Mouse (Mus musculus) spleen, postnatal 14 days (tissue): Measurements from ENCODE around the gene Add1.

ENCODE experiments used
- DNase-seq, 2 experiments: peaks; one replicate each; pipeline ENCODE4 v3.0.0; 2021 to 2022; ENCODE audit warnings: low spot score in 2 of 2

Add1 gene

DNA sequence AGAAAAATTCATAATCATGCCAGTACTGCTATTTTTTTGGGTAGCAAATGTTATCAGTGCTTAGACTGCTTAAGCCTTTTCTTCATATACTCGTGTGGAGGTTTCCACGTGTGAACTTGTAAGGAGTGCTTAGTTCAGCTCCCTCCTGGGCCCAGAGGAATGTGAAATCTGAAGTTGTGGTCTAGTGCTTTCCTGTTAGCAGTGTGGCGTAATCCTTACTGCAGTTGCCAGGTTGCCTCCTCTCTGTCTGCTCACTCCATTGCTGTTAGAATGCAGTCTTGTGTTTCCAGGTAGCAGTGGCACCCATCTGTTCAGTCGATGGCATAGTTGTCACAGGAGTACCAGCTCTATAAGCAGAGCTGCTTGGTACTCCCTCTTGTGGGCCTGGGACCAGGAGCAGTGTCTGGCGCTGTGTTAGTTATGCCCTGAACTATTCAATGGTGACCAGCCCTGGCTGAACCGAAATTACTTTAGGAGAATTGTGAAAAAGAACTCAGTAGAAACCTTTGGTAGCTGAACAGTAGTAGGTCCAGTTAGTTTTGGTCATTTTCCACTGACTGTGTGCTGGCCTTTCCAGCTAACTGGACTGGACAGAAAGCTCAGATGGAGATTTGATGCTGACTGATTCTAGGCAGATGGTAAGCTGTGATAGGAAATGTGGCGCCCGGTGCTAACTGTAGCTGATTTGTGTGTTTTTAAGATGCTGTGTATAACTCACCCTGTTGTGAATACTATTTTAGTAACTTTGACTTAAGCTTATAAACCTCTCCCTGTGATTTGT, 33.8 kb downstream of the Add1 start:
- DNase-seq, result no peak

DNA sequence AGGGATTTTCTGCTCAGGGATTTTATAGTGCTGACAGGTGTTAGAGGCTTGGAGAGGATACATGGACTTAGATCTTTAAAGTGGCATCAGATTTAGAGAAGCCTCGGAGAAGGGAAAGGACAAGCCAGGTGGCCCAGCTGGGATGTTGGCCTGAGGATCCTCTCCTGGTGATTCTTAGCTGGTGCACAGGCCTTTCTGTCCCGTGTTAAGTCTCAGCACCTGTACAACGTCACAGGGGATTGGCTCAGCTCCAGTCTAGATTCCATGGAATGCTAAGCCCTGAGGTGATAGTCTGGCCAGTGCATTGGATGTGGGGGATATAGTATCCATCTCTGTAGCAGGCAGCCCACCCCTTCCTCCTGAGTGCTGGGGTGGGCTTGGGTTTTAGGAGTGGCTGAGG, 34.8 kb downstream of the Add1 start:
- DNase-seq, result no peak

DNA sequence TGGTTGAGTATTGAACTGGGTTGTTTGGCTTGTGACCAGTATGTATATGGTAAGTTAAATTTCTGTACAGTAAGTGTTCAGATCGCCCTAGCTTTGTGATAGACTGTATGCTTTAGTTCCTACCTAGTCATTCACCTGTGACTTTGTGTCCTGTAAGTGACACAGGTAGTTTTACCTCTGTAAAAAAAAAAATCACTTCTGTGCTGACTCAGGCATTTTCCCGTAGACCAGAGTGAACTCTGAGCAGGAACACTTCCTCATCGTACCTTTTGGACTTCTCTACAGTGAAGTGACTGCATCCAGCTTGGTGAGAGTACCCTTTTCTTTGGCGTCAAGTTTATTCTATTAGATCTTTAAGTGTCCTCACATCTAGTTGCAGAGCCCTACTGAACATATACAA, 36.5 kb downstream of the Add1 start:
- DNase-seq, result no peak

DNA sequence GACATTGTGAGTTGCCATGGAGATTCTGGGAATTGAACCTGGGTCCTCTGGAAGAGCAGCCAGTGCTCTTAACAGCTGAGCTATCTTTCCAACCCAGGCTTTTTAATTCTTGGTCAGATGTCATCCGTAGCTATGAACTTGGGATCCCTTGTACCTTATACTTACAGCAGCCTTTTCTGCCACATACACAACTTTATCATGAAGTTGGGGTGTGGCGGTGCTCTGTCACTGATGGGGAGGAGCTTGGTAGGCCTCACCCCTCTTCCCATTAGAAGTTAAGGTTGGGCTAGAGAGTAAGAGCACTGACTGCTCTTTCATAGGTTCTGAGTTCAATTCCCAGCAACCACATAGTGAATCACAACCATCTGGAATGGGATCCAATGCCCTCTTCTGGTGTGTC, 59.5 kb downstream of the Add1 start:
- peak in 1 of 2 experiments; percentile 12 for DNase-seq

DNA sequence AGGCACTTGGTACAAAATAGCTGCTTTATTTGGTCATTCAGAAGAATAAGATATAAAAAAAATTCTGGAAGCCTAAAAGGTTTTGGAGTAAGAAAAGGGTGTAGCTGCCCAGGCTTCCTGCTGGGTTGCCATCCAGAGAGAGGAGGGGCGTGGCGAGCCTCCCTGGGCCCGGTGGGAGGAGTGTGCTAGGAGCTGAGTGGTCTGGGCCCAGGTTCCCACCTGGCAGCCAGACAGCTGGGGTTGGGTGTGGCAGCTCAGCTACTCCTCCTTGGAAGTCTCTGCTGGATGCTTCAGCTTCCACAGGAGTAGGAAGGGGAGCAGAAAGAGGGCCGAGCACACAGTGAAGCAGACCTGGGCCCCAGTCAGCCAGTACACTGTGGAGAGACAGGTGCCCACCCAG, 60.2 kb downstream of the Add1 start:
- no peak for DNase-seq

DNA sequence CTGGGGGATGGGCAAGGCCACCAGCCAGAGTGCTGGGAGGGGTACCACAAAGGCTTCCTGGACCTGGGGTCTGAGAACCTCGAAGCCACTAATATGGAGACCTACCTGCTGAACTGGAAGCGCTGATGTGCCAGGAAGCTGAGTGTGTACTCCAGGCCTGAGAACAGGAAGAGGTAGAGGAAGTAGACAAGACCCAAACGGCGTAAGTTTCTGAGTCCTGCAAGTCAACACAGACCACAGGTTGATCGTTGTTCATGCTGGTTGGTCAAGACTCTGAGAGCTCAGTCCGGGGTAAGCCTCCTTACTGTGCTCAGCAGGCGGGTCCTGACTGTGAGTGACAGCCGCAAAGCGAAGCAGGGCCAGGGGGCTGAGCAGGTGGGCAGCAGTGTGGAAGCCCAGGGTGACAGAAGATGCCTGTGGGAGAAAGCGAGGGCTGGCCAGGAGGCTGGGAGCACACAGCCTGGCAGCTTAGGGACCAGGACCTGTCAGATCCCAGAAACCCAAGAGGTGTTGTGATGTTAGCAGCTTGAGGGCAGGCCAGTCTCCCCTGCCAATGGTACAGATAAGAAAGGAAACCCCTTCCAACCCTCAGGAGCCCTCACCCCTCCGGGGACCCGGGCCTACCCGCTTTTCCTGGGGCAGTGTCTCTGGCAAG, 61.4 kb downstream of the Add1 start:
- peak in 1 of 2 experiments; percentile 12 for DNase-seq

DNA sequence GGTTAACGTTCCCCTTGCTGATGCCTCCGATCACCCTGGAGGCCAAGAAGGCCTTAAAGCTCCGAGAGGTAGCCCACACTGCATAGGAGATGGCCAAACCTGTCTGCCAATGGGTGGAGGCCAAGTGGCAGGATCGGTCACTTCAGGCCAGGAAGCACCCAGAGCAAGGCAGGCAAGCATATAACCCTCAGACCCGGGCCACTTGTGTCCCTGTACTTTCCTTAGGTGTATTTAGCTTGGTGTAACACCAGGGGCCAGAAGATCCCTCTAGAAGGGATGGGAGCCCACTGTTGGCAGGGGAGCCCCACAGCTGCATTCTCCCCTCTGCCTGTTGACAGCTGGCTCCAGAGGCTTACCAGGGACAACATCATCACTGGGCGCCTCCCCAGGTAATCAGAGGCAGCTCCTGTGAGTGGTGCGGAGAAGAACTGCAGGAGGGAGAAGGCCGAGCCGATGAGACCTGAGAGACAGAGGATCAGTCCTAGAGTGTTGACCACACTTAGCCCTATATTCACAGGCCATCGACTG, 62.3 kb downstream of the Add1 start:
- DNase-seq, result no peak

DNA sequence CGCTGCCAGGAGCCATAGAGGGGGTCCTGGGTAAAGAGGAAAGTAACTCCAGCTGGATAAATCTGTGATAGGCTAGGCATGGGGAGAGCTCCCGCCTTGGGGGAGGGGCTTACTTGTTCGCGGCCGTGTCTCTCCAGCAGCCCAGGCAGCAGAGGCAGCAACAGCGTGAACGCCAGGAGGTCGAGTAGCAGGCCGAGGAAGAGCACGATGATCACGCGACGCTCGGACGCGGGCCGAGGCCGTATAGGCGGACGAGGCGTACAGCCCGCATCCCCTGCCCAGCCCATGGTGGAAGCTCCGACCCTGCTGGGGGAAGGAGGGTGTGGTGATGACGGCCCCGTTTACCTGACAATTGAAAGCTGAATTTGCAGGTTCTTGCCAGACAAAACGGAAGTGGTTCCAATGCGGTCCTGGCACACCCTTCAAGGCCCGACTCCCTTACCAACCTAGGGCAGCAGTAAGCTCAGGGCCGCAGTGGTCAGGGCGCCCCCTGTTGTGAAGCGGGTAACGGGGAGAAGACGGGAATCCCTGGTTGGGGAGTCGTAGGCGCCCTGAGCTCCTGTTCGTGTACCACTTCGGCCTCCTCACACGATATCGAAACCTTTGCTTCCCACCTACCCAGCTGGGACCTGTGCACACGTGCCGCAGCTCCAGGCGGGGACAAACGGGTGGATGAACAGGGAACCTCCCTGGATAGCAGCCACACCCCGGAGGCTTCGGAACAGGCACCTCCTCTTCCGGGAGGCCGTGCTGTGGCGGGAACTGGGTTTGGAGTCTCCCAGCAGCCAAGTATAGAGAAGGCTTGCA, 63.2 kb downstream of the Add1 start, which contains the start of gene Mfsd10:
TSS of gene Mfsd10 (minus strand) at position 732 of the 807 bp plus-strand sequence.
- peak; percentile 47 to 61 for DNase-seq

DNA sequence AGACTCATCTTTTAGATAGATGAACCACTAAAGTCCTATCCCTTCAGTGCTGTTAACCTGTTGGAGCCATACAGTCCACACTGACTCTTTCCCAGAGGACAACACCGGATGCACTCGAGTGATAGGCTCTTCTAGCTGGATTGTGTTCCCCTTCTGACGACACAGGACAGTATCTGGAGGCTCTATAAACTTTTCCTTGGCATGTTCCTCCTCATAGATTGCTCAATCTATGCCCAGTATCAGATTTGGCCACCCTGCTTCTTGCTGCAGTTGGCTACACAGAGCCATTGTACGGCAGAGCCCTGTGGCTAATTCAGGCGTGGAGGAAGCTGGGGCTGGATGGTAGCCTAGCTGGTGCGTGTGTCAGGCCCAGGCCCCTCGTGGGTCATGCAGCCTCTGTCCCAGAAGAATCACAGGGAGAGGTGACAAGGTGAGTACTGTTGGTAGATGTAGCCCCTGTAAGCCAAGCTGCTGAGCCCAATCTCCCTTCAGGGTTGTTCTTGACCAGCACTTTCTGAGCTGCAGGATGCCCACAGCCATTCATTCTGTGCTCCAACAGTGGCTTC, 64.2 kb downstream of the Add1 start:
- DNase-seq, result no peak

DNA sequence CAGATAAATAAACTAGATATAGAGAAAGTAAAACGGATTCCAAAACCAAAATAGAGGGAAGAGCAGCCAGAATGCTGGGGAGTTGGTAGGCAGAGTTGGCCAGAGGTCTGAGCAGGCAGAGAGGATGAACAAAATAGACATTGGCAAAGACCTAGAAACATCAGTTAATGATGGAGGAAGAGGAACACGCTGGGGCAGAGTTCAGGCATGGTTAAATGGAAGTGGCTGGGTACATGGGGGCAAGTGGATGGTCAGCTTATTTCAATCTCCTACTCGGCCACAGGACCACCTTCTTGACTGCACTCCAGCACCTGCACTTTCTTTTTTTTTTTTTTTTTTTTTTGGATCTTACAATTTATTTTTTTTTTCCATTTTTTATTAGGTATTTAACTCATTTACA, 68.5 kb downstream of the Add1 start:
- DNase-seq, result no peak

DNA sequence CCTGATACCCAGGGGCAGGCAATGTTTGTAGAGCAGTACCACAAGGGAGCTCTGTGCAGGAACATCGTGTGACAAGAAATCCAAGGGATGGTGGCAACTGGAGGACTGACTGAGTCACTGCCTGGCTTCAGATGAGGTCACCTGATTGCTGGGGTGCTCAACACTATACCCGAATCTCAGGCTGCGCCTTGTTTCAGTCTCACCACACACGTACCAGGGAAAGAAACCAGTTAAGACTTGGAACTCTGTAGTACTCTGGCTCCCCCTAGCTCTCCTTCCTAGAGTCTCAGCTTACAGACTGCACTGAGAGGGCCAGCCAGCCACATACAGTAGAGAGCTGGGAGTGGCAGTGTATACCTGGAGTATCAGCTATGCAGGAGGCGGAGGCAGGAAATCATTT, 69.5 kb downstream of the Add1 start:
- peak in 1 of 2 experiments; percentile 39 for DNase-seq

DNA sequence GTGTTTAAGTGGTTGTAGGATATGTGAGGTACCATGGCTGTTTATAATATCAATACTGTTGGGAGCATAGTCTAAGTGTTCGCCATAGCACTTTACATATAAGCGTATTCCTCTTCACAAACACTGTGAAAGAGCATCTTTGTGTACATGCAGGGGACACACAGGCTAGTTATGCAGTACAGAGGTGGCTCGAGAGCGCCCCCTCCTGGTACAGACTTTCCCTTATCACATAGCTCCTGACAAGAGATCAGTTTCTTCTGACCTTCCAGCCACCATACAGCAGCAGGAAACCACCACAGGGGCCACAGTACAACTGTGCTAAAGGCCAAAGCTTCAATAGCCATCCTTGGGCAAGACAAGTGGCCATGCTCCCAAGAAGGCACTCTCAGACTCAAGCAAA, 74.1 kb downstream of the Add1 start:
- DNase-seq, result peak; percentile 47 to 77

DNA sequence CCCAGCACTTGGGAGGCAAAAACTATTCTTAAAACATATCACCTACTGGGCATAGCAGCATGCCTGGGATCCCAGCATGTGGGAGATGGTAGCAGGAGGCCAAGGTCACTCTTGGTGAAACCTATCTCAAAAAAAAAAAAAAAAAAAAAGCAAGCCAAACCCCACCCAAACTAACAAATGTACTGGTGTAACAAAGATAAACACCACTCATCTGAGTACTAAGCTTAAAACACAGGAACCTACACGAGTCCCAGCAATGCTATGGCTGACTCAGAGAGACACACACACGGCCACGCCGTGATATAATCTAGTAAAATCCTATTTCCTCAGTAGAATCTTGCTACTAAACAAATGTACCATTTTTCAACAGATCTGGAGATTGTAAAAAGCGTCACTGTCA, 79.5 kb downstream of the Add1 start:
- DNase-seq, result no peak

DNA sequence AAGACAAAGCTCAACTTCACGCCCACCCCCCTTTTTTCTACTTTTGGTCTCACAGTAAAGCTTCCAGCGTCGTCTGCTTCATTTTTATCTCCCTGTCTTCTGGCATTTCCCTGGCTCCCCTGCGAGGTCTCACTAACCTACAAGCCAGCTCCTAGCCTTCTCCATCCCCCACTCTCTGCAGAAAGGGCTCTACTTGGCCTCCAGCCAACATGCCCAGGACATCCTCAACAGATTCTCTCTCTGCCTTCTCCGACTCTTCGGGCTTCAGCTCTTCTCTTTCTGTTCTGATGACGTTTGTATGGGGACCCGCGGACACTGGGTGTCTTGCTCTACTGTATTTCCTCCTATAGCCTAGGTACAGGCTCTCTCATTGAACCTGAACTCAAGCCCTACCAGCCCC, 81.4 kb downstream of the Add1 start:
- DNase-seq, result no peak

DNA sequence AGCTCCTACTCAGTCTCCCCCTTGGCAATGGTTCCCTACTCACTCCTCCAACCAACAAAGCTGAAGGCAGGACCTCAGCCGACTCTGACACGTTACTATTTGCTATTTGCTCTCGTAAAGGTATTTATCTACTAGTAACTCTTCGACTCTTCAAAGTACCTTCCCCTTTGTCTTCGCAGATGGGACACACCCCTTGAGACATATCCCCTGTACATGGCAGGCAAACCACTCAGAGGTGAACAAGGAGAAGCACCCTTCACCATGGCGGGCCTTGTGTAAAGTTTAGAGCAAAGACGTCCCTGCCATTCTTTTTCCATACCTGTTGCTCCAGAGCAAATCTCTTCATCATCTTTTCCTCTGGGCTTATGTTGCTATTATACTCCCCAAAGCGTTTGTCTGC, 84.1 kb downstream of the Add1 start:
- DNase-seq, result no peak

DNA sequence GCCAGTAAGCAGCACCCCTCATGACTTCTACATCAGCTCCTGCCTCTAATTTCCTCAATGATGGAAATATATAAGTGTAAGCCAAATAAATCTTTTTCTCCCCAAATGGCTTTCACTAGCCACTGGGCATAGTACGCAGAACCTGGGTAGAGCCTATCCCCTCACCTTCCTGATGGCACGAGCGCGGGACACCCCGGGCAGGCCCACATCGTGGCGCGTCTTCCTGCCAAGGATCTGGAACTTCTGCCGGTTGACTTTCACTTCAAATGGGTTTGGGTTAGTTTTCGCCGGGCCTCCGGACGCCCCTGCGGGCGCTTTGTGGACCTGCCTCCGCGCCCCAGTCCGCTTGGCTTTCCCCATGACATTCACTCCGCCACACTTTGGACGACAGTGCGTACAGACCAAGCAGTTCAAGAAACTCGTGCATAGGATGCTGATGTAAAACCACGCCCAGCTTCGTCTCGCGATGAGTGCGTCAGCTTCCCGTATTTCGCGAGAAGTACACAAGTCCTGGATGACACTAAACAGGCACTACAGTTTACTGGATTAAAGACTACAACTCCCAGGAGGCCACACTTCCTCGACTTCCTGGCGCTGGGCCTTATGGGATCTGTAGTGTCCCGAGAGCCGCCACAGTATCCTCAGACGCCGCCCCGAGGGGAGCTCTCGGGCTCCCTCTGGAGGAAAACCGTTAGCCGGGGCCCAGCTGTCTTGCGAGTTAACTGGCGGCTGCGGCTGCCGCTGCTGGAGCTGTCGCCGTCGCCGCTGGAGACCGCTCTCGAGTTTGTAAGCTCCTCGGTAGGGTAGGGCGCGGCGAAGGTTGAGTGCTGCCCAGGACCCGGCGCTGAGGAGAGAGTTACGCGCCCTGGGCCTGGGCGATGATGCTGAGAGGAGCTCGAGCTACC, 86.5 kb downstream of the Add1 start, which contains the start of the genes Nop14 and Grk4:
TSS of gene Nop14 (minus strand) at position 463 of the 905 bp plus-strand sequence.
TSS of gene Grk4 (plus strand) at position 694 of the 905 bp plus-strand sequence.
- DNase-seq, result peak; percentile 97 to 98

DNA sequence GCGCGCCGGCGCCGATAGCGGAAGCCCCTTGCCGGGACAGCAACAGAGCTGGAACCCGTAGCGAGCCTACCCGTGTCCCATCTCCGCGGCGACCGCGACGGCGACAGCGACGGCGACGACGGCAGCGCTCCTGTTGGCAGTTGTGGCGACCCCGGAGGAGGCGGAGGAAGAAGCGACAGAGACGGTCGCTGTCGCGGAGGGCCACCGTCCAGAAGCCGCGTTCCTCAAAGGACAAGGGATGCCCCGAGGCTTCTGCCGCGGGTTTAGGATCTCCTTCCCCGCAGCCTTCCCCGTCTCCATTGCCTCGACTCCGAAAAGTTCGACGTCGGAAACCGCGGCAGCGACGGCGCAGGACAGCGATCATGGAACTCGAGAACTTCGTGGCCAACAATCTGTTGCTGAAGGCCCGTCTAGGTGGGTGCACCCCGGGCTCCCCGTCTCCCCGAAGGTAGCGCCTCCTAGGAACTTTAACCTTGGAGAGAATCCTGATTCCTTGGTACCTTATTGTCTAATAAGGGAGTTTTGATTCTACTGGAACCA, 87.2 kb downstream of the Add1 start:
- no peak for DNase-seq

DNA sequence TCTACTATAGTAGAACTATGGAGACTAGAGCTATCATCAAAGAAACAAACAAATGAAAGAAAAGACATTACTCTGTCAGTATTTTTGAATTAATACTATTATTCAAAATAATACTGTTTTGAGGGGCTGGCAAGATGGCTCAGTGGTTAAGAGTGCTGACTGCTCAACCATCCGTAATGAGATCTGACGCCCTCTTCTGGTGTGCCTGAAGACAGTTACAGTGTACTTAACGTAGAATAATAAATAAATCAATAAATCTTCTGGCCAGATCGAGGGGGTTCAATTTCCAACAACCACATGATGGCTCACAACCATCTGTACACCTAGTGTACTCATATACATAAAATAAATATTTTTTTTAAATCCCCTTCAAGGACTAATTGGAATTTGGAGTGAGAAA, 88.4 kb downstream of the Add1 start:
- DNase-seq, result no peak

DNA sequence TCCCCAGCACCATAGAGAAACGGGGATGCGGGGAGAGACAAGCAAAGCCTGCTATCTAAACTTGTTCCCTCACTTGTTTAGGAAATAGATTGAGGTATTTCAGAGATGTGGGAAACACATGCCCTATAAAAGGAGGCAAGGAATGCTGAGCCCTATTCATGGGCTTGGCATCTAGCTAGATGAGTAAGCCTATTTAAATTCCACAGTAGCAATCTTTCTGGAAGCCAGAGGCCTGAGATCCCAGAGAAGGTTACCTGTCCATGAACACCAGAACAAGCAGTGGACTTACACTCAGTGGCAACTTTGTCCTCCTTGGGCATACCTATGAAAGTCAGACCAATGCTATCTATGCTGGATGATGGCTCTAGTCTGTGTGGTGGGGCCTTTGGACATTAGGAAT, 89.8 kb downstream of the Add1 start:
- DNase-seq, result no peak

DNA sequence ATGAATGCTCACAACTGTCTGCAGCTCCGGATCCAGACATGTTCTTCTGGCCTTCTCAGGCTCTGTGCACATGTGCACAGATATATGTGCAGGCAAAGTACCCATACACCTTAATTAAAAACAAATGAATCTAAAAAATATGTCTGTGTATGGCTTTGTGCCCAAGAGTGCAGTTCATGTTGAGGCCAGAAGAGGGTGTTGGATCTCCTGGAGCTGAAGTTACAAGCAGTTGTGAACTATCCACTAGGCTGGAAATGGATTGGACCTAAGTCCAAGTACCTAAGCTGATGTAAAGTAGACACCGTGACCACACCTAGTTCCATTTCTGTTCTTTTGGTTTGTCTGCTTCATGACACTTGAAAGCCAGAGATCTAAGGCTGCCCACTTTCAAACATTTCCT, 96.0 kb downstream of the Add1 start:
- no peak for DNase-seq
